Mouse (Mus musculus): Measurements from ENCODE around the gene Lingo1.

The Lingo1 gene

GRCm38 (mm10) chr9:56776881-56777801 is 19.1 kb downstream of the Lingo1 start:
- no peak for DNase-seq (ENCODE audit: low spot score)

- DNase-seq (ENCODE audit: low spot score) = no peak
These were observed 20.9 kb downstream of the Lingo1 start for GRCm38 (mm10) chr9:56775161-56775934.

- peak; percentile 31 for DNase-seq (ENCODE audit: low spot score)
These were observed 22.0 kb downstream of the Lingo1 start for GRCm38 (mm10) chr9:56774231-56774630.

GRCm38 (mm10) chr9:56773666-56774065 is 22.6 kb downstream of the Lingo1 start:
- no peak for DNase-seq (ENCODE audit: low spot score)

- DNase-seq (ENCODE audit: low spot score) = no peak
These were observed 28.6 kb downstream of the Lingo1 start for GRCm38 (mm10) chr9:56767653-56768136.

GRCm38 (mm10) chr9:56766629-56767357 is 29.5 kb downstream of the Lingo1 start:
- no peak for DNase-seq (ENCODE audit: low spot score)

- DNase-seq (ENCODE audit: low spot score) = no peak
These were observed 34.1 kb downstream of the Lingo1 start for GRCm38 (mm10) chr9:56762106-56762562.

- DNase-seq (ENCODE audit: low spot score) = no peak
These were observed 38.5 kb downstream of the Lingo1 start for GRCm38 (mm10) chr9:56757791-56758190.

GRCm38 (mm10) chr9:56755119-56755518 is 41.1 kb downstream of the Lingo1 start:
- no peak for DNase-seq (ENCODE audit: low spot score)

GRCm38 (mm10) chr9:56753386-56753785 is 42.9 kb downstream of the Lingo1 start:
- DNase-seq (ENCODE audit: low spot score) = no peak

GRCm38 (mm10) chr9:56748056-56748455 is 48.2 kb downstream of the Lingo1 start:
- no peak for DNase-seq (ENCODE audit: low spot score)

- DNase-seq (ENCODE audit: low spot score) = no peak
These were observed 49.4 kb downstream of the Lingo1 start for GRCm38 (mm10) chr9:56746926-56747294.

- no peak for DNase-seq (ENCODE audit: low spot score)
These were observed 49.9 kb downstream of the Lingo1 start for GRCm38 (mm10) chr9:56746195-56746925.

GRCm38 (mm10) chr9:56744369-56744768 is 51.9 kb downstream of the Lingo1 start:
- no peak for DNase-seq (ENCODE audit: low spot score)

- no peak for DNase-seq (ENCODE audit: low spot score)
These were observed 57.0 kb downstream of the Lingo1 start for GRCm38 (mm10) chr9:56739181-56739737.

GRCm38 (mm10) chr9:56738261-56739171 is 57.8 kb downstream of the Lingo1 start:
- peak; percentile 24 for DNase-seq (ENCODE audit: low spot score)

- no peak for DNase-seq (ENCODE audit: low spot score)
These were observed 61.9 kb downstream of the Lingo1 start for GRCm38 (mm10) chr9:56734398-56734797.

GRCm38 (mm10) chr9:56730997-56731396 is 65.3 kb downstream of the Lingo1 start:
- DNase-seq (ENCODE audit: low spot score) = no peak

GRCm38 (mm10) chr9:56729145-56729544 is 67.1 kb downstream of the Lingo1 start:
- no peak for DNase-seq (ENCODE audit: low spot score)
